Mouse (Mus musculus): Measurements from ENCODE around the gene Ccdc162. TPM values are rescaled to one million over a fixed set of nuclear protein-coding genes. Genes with fewer than 3 reads are reported as not detected.

The Ccdc162 gene
- polyA plus RNA-seq, 1 experiment from 2014 or later: 0.77 TPM

- no peaks in the 10 kb centered on the region for H3K27me3 ChIP-seq
- H3K36me3 ChIP-seq: no peaks in the 10 kb centered on the region
- H3K9ac ChIP-seq: no peak overlapping the region
- H3K4me1 ChIP-seq: no peaks in the 10 kb centered on the region
- no peak overlapping the region for H3K4me3 ChIP-seq
- H3K9me3 ChIP-seq: no peaks in the 10 kb centered on the region
- H3K4me2 ChIP-seq: no peak overlapping the region
- 84% methylated on average over 4 of the region's 4 CpGs for WGBS
- H3K27ac ChIP-seq: no peak overlapping the region
- no peak for ATAC-seq (ENCODE audit: borderline replicate concordance, extremely low read depth, low FRiP score, low TSS enrichment)
Measured at GRCm38 (mm10) chr10:41615487-41615886, 100.9 kb downstream of the Ccdc162 start.

- no peaks in the 10 kb centered on the region for H3K27me3 ChIP-seq
- no peak overlapping the region for H3K4me2 ChIP-seq
- no peaks in the 10 kb centered on the region for H3K36me3 ChIP-seq
- 80% methylated on average over 5 of the region's 5 CpGs for WGBS
- no peak overlapping the region for H3K9ac ChIP-seq
- no peaks in the 10 kb centered on the region for H3K4me1 ChIP-seq
- no peak overlapping the region for H3K4me3 ChIP-seq
- no peak overlapping the region for H3K27ac ChIP-seq
- no peak for ATAC-seq (ENCODE audit: borderline replicate concordance, extremely low read depth, low FRiP score, low TSS enrichment)
- H3K9me3 ChIP-seq: no peaks in the 10 kb centered on the region
Measured at GRCm38 (mm10) chr10:41611941-41612340, 104.5 kb downstream of the Ccdc162 start.

- ATAC-seq (ENCODE audit: borderline replicate concordance, extremely low read depth, low FRiP score, low TSS enrichment): no peak
- WGBS: 48% methylated on average over 1 of the region's 1 CpGs
- Histone ChIP-seq H3K9ac (no peak overlapping the region), H3K36me3 (no peaks in the 10 kb centered on the region), H3K4me2 (no peak overlapping the region), H3K27ac (no peak overlapping the region), H3K9me3 (no peaks in the 10 kb centered on the region), H3K4me1 (peaks cover 10% of the 10 kb centered on the region), H3K27me3 (no peaks in the 10 kb centered on the region), H3K4me3 (no peak overlapping the region)
Measured at GRCm38 (mm10) chr10:41609475-41609874, 107.0 kb downstream of the Ccdc162 start.

- no peak overlapping the region for H3K4me3 ChIP-seq
- H3K4me1 ChIP-seq: peaks cover 10% of the 10 kb centered on the region
- no peaks in the 10 kb centered on the region for H3K9me3 ChIP-seq
- no peaks in the 10 kb centered on the region for H3K36me3 ChIP-seq
- no peaks in the 10 kb centered on the region for H3K27me3 ChIP-seq
- H3K27ac ChIP-seq: no peak overlapping the region
- WGBS: 85% methylated on average over 3 of the region's 3 CpGs
- no peak overlapping the region for H3K4me2 ChIP-seq
- no peak overlapping the region for H3K9ac ChIP-seq
- no peak for ATAC-seq (ENCODE audit: borderline replicate concordance, extremely low read depth, low FRiP score, low TSS enrichment)
Measured at GRCm38 (mm10) chr10:41608485-41608884, 107.9 kb downstream of the Ccdc162 start.

- peak overlapping the region; percentile 37; the same call in 1 of the 2 replicates for H3K27ac ChIP-seq
- WGBS: 87% methylated on average over 1 of the region's 1 CpGs
- H3K4me2 ChIP-seq: no peak overlapping the region
Measured at GRCm38 (mm10) chr10:41602667-41603066, 113.8 kb downstream of the Ccdc162 start.

GRCm38 (mm10) chr10:41601898-41602545, 114.4 kb downstream of the Ccdc162 start:
- H3K4me1 ChIP-seq: peaks cover 25% of the 10 kb centered on the region
- peak; percentile 55; the same call in 1 of the 2 replicates for ATAC-seq (ENCODE audit: borderline replicate concordance, extremely low read depth, low FRiP score, low TSS enrichment)
- H3K4me3 ChIP-seq: no peak overlapping the region
- no peak overlapping the region for H3K9ac ChIP-seq
- peak overlapping the region; percentile 37; the same call in 1 of the 2 replicates for H3K27ac ChIP-seq
- no peaks in the 10 kb centered on the region for H3K36me3 ChIP-seq
- H3K4me2 ChIP-seq: no peak overlapping the region
- H3K27me3 ChIP-seq: no peaks in the 10 kb centered on the region
- H3K9me3 ChIP-seq: no peaks in the 10 kb centered on the region
- 38% methylated on average over 7 of the region's 7 CpGs for WGBS

More at GRCm38 (mm10) chr10:41602667-41603066, 113.8 kb downstream of the Ccdc162 start:
- Histone ChIP-seq H3K9me3 (no peaks in the 10 kb centered on the region), H3K9ac (no peak overlapping the region), H3K27me3 (no peaks in the 10 kb centered on the region), H3K4me3 (no peak overlapping the region), H3K36me3 (no peaks in the 10 kb centered on the region), H3K4me1 (peaks cover 25% of the 10 kb centered on the region)
- ATAC-seq (ENCODE audit: borderline replicate concordance, extremely low read depth, low FRiP score, low TSS enrichment): no peak

- Histone ChIP-seq H3K9ac (no peak overlapping the region), H3K9me3 (no peaks in the 10 kb centered on the region), H3K36me3 (no peaks in the 10 kb centered on the region), H3K4me1 (peaks cover 25% of the 10 kb centered on the region), H3K27me3 (no peaks in the 10 kb centered on the region), H3K27ac (no peak overlapping the region), H3K4me3 (no peak overlapping the region), H3K4me2 (no peak overlapping the region)
- WGBS: 75% methylated on average over 4 of the region's 4 CpGs
- ATAC-seq (ENCODE audit: borderline replicate concordance, extremely low read depth, low FRiP score, low TSS enrichment): no peak
Measured at GRCm38 (mm10) chr10:41601302-41601701, 115.1 kb downstream of the Ccdc162 start.

GRCm38 (mm10) chr10:41599051-41599450, 117.4 kb downstream of the Ccdc162 start:
- H3K9ac ChIP-seq: no peak overlapping the region

GRCm38 (mm10) chr10:41598221-41598620, 118.2 kb downstream of the Ccdc162 start:
- H3K9me3 ChIP-seq: no peaks in the 10 kb centered on the region
- H3K9ac ChIP-seq: no peak overlapping the region
- no peak overlapping the region for H3K4me2 ChIP-seq
- H3K4me1 ChIP-seq: peaks cover 30% of the 10 kb centered on the region
- no peaks in the 10 kb centered on the region for H3K27me3 ChIP-seq
- H3K36me3 ChIP-seq: no peaks in the 10 kb centered on the region
- ATAC-seq (ENCODE audit: borderline replicate concordance, extremely low read depth, low FRiP score, low TSS enrichment): no peak
- no peak overlapping the region for H3K27ac ChIP-seq
- no peak overlapping the region for H3K4me3 ChIP-seq
- 40% methylated on average over 9 of the region's 9 CpGs for WGBS

More at GRCm38 (mm10) chr10:41599051-41599450, 117.4 kb downstream of the Ccdc162 start:
- ATAC-seq (ENCODE audit: borderline replicate concordance, extremely low read depth, low FRiP score, low TSS enrichment): no peak
- H3K27me3 ChIP-seq: no peaks in the 10 kb centered on the region
- H3K4me3 ChIP-seq: no peak overlapping the region
- no peak overlapping the region for H3K4me2 ChIP-seq
- H3K36me3 ChIP-seq: no peaks in the 10 kb centered on the region
- H3K27ac ChIP-seq: no peak overlapping the region
- 53% methylated on average over 9 of the region's 9 CpGs for WGBS
- H3K4me1 ChIP-seq: peaks cover 30% of the 10 kb centered on the region
- no peaks in the 10 kb centered on the region for H3K9me3 ChIP-seq

GRCm38 (mm10) chr10:41595550-41595949, 120.9 kb downstream of the Ccdc162 start:
- no peaks in the 10 kb centered on the region for H3K27me3 ChIP-seq
- 0 out of 2 replicates have a peak, but pooled peaks have one; percentile 14 for ATAC-seq (ENCODE audit: borderline replicate concordance, extremely low read depth, low FRiP score, low TSS enrichment)
- H3K9ac ChIP-seq: no peak overlapping the region
- H3K4me2 ChIP-seq: no peak overlapping the region
- no peak overlapping the region for H3K4me3 ChIP-seq
- 46% methylated on average over 3 of the region's 3 CpGs for WGBS
- peak overlapping the region; percentile 67 for H3K27ac ChIP-seq
- H3K36me3 ChIP-seq: no peaks in the 10 kb centered on the region
- no peaks in the 10 kb centered on the region for H3K9me3 ChIP-seq
- peaks cover 20% of the 10 kb centered on the region for H3K4me1 ChIP-seq

- peak; percentile 75 for ATAC-seq (ENCODE audit: borderline replicate concordance, extremely low read depth, low FRiP score, low TSS enrichment)
- no peak overlapping the region for H3K4me2 ChIP-seq
- peak overlapping the region; percentile 67 for H3K27ac ChIP-seq
- no peaks in the 10 kb centered on the region for H3K27me3 ChIP-seq
- no peak overlapping the region for H3K4me3 ChIP-seq
- peaks cover 17% of the 10 kb centered on the region for H3K4me1 ChIP-seq
- H3K36me3 ChIP-seq: no peaks in the 10 kb centered on the region
- 26% methylated on average over 2 of the region's 2 CpGs for WGBS
- H3K9me3 ChIP-seq: no peaks in the 10 kb centered on the region
- H3K9ac ChIP-seq: no peak overlapping the region
Measured at GRCm38 (mm10) chr10:41594957-41595356, 121.5 kb downstream of the Ccdc162 start.

- no peak for ATAC-seq (ENCODE audit: borderline replicate concordance, extremely low read depth, low FRiP score, low TSS enrichment)
- Histone ChIP-seq H3K4me3 (no peak overlapping the region), H3K9me3 (no peaks in the 10 kb centered on the region), H3K27ac (peak overlapping the region; percentile 67; the same call in 1 of the 2 replicates), H3K4me2 (no peak overlapping the region), H3K27me3 (no peaks in the 10 kb centered on the region), H3K36me3 (no peaks in the 10 kb centered on the region), H3K4me1 (peaks cover 15% of the 10 kb centered on the region), H3K9ac (no peak overlapping the region)
- WGBS: 77% methylated on average over 8 of the region's 8 CpGs
Measured at GRCm38 (mm10) chr10:41594433-41594832, 122.0 kb downstream of the Ccdc162 start.

Data from lung, embryonic 15.5 days (tissue).